Mouse (Mus musculus) kidney, postnatal 0 days (tissue): ENCODE data around the gene Dcdc2a. TPM values are rescaled to one million over a fixed set of nuclear protein-coding genes. Genes with fewer than 3 reads are reported as not detected.

Experiments used
- ATAC-seq: fragments of 200-750 bp; cut with Nextera tagmentation; replicated peaks from 2 replicates; pipeline ENCODE4 v1.8.0; 2017; ENCODE audit warnings: low read depth, moderate number of reproducible peaks, moderate TSS enrichment, moderate library complexity; ENCODE audit not compliant: low FRiP score
- DNase-seq: peaks from one replicate; pipeline ENCODE4 v3.0.0-alpha.2; 2016; ENCODE audit warnings: low spot score
- H3K27ac ChIP-seq: fragments of 300-500 bp; sonication (generic); 2 replicates; pipeline ENCODE4 v1.5.1; 2014; ENCODE audit warnings: mild to moderate bottlenecking
- H3K27me3 ChIP-seq: fragments of 300-500 bp; sonication (generic); 2 replicates; pipeline ENCODE4 v1.6.1; 2014; ENCODE audit warnings: low read length, mixed read lengths; ENCODE audit not compliant: insufficient read depth
- H3K36me3 ChIP-seq: fragments of 300-500 bp; sonication (generic); 2 replicates; pipeline ENCODE4 v1.6.1; 2014; ENCODE audit warnings: low read length, mixed read lengths; ENCODE audit not compliant: insufficient read depth
- H3K4me1 ChIP-seq: fragments of 300-500 bp; sonication (generic); replicated peaks from 2 replicates; pipeline ENCODE4 v1.6.1; 2014; ENCODE audit warnings: antibody characterized with exemption, low read length, mixed read lengths; ENCODE audit not compliant: insufficient read depth
- H3K4me2 ChIP-seq: fragments of 300-500 bp; sonication (generic); 2 replicates; pipeline ENCODE4 v1.6.1; 2014; ENCODE audit warnings: mild to moderate bottlenecking, low read length, moderate library complexity, mixed read lengths
- H3K4me3 ChIP-seq: fragments of 300-500 bp; sonication (generic); replicated peaks from 2 replicates; pipeline ENCODE4 v1.5.1; 2014; ENCODE audit warnings: low read depth, low read length
- H3K9ac ChIP-seq: fragments of 300-500 bp; sonication (generic); 2 replicates; pipeline ENCODE4 v1.6.1; 2014; ENCODE audit warnings: low read depth, low read length
- H3K9me3 ChIP-seq: fragments of 300-500 bp; sonication (generic); replicated peaks from 2 replicates; pipeline ENCODE4 v1.6.1; 2016; ENCODE audit warnings: low read length, inconsistent platforms, mixed read lengths
- CTCF ChIP-seq: IDR thresholded peaks from 2 replicates; pipeline ENCODE4 v1.5.1; 2016; ENCODE audit warnings: antibody characterized with exemption, low read depth, mild to moderate bottlenecking, moderate library complexity
- WGBS: fragments of 180-500 bp; shearing (Covaris S2); extraction: QIAGEN DNeasy Blood & Tissue Kit; methylation state at CpG from one replicate; pipeline ENCODE4 v1.1.7; 2014; 5-methylcytosine and 5-hydroxymethylcytosine counted together
- polyA plus RNA-seq: library from polyadenylated mRNA; unstranded; fragments of >200 nt; fragmentation: Nextera tagmentation; extraction: Ambion mirVana; gene quantifications from 2 replicates; pipeline ENCODE4 v1.2.1, GENCODE M21; 2015

Gene Dcdc2a
- polyA plus RNA-seq, 1 experiment from 2014 or later: 73.7 TPM

- DNase-seq (peak; percentile 64), ATAC-seq (peak; percentile 53)
- H3K9me3 ChIP-seq: no peaks in the 10 kb centered on the region
- H3K27ac ChIP-seq: peak overlapping the region; percentile 52
- 0 out of 2 replicates have a peak overlapping the region, but pooled peaks have one; percentile 9 for H3K4me3 ChIP-seq
- no peak overlapping the region for H3K9ac ChIP-seq
- no peaks in the 10 kb centered on the region for H3K36me3 ChIP-seq
- no peak for TF ChIP-seq CTCF
- H3K4me1 ChIP-seq: peaks cover 21% of the 10 kb centered on the region
- peak overlapping the region; percentile 43 for H3K4me2 ChIP-seq
- 2% methylated on average over 15 of the region's 15 CpGs for WGBS
- no peaks in the 10 kb centered on the region for H3K27me3 ChIP-seq
Observed at GRCm38 (mm10) chr13:25083144-25083572, 27.4 kb downstream of the Dcdc2a start.

DNA sequence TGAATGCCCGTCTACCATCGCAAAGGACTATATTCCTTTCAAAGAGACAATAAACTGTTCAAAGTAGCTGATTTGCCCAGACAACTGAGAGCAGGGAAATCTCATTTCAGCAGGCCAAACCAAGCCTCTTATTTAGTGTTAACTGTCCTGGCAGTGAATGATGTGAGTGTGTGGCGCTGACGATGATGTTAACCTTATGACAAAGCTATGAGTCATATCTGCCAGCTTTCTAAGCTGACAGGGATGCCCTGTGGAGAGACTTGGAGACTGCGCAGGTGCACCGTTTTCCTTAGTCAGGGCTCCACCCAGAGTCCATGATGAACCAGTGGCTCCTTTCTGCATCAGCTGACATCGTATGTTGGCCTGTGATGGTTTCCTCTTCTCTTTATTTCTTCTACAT, 29.3 kb downstream of the Dcdc2a start:
- Histone ChIP-seq H3K4me1 (peaks cover 26% of the 10 kb centered on the region), H3K27me3 (no peaks in the 10 kb centered on the region), H3K36me3 (no peaks in the 10 kb centered on the region), H3K27ac (no peak overlapping the region), H3K4me3 (no peak overlapping the region), H3K9ac (no peak overlapping the region), H3K9me3 (no peaks in the 10 kb centered on the region), H3K4me2 (no peak overlapping the region)
- WGBS: 86% methylated on average over 7 of the region's 7 CpGs
- no peak for ATAC-seq
- no peak for DNase-seq
- no peak for TF ChIP-seq CTCF

GRCm38 (mm10) chr13:25091347-25091746, 35.5 kb downstream of the Dcdc2a start:
- Histone ChIP-seq H3K9me3 (no peaks in the 10 kb centered on the region), H3K36me3 (no peaks in the 10 kb centered on the region), H3K4me1 (peaks cover 10% of the 10 kb centered on the region; the same call in 1 of the 2 replicates), H3K4me3 (no peak overlapping the region), H3K9ac (no peak overlapping the region), H3K27ac (peak overlapping the region; percentile 75), H3K4me2 (no peak overlapping the region), H3K27me3 (no peaks in the 10 kb centered on the region)
- 48% methylated on average over 5 of the region's 5 CpGs for WGBS
- peak; percentile 45 for DNase-seq
- ATAC-seq: 0 out of 2 replicates have a peak, but pooled peaks have one; percentile 41
- TF ChIP-seq CTCF: no peak

GRCm38 (mm10) chr13:25093776-25094175, 38.0 kb downstream of the Dcdc2a start:
- H3K4me3 ChIP-seq: no peak overlapping the region
- H3K9me3 ChIP-seq: no peaks in the 10 kb centered on the region
- no peak overlapping the region for H3K4me2 ChIP-seq
- DNase-seq (no peak), ATAC-seq (no peak)
- H3K4me1 ChIP-seq: peaks cover 10% of the 10 kb centered on the region
- H3K27me3 ChIP-seq: no peaks in the 10 kb centered on the region
- TF ChIP-seq CTCF: no peak
- 83% methylated on average over 4 of the region's 4 CpGs for WGBS
- H3K27ac ChIP-seq: 0 out of 2 replicates have a peak overlapping the region, but pooled peaks have one; percentile 0
- H3K9ac ChIP-seq: no peak overlapping the region
- no peaks in the 10 kb centered on the region for H3K36me3 ChIP-seq

GRCm38 (mm10) chr13:25094381-25094780, 38.6 kb downstream of the Dcdc2a start:
- Histone ChIP-seq H3K4me2 (no peak overlapping the region), H3K9me3 (no peaks in the 10 kb centered on the region), H3K27ac (peak overlapping the region; percentile 28; the same call in 1 of the 2 replicates), H3K27me3 (no peaks in the 10 kb centered on the region), H3K4me1 (peaks cover 10% of the 10 kb centered on the region), H3K9ac (no peak overlapping the region), H3K36me3 (no peaks in the 10 kb centered on the region), H3K4me3 (no peak overlapping the region)
- DNase-seq (peak; percentile 41), ATAC-seq (no peak)
- 38% methylated on average over 4 of the region's 4 CpGs for WGBS
- no peak for TF ChIP-seq CTCF

DNA sequence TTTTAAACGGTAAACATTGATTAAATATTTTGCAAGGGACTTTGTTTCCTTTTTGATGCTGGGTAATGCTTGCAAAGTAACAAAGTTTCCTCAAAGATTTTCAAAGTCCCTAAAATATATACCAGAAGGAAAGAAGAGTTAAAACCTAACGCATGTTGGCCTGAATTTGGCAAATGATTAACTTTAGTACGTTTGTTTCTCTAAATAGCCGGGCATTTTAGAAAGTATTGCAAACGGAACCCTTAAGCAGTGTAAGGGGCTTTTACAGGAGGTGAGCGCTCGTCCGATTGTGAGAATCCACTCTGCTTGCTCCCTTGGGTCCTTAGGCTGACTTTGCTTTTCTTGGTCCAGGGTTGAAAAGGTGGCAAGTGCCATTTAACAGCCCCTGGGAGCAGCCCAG, 41.5 kb downstream of the Dcdc2a start:
- no peak for ATAC-seq
- Histone ChIP-seq H3K9ac (no peak overlapping the region), H3K4me1 (peaks cover 13% of the 10 kb centered on the region), H3K4me3 (0 out of 2 replicates have a peak overlapping the region, but pooled peaks have one; percentile 14), H3K36me3 (no peaks in the 10 kb centered on the region), H3K27ac (peak overlapping the region; percentile 73), H3K9me3 (no peaks in the 10 kb centered on the region), H3K4me2 (peak overlapping the region; percentile 44), H3K27me3 (no peaks in the 10 kb centered on the region)
- TF ChIP-seq CTCF: no peak
- WGBS: 47% methylated on average over 8 of the region's 8 CpGs
- no peak for DNase-seq

GRCm38 (mm10) chr13:25098578-25098977, 42.8 kb downstream of the Dcdc2a start:
- 11% methylated on average over 5 of the region's 5 CpGs for WGBS
- H3K4me3 ChIP-seq: no peak overlapping the region
- DNase-seq: peak; percentile 69

More at GRCm38 (mm10) chr13:25098578-25098977, 42.8 kb downstream of the Dcdc2a start:
- Histone ChIP-seq H3K4me2 (no peak overlapping the region; the same call in 1 of the 2 replicates), H3K9ac (no peak overlapping the region), H3K27ac (peak overlapping the region; percentile 75), H3K36me3 (no peaks in the 10 kb centered on the region), H3K27me3 (no peaks in the 10 kb centered on the region), H3K4me1 (peaks cover 13% of the 10 kb centered on the region), H3K9me3 (no peaks in the 10 kb centered on the region)
- ATAC-seq: peak; percentile 71
- TF ChIP-seq CTCF: no peak
